Mouse (Mus musculus): ENCODE measurements around the gene Sun5.
"Not testable (repeated sequence)": the region's sequence is repeated elsewhere in the genome, so short reads cannot be mapped to it uniquely, and the experiment has no call there.

GRCm38 (mm10) chr2:153825900-153826299 is 45.0 kb downstream of the Sun5 start:
- not testable (repeated sequence) for TF ChIP-seq CTCF (IDR thresholded peaks at IDR 0.05; ENCODE audit: low read depth, low read length); GATA1 (IDR thresholded peaks at IDR 0.05; ENCODE audit: borderline replicate concordance, low read length); POLR2AphosphoS5 (IDR thresholded peaks at IDR 0.05; ENCODE audit: insufficient replicate concordance, low read depth, low read length); TAL1 (conservative IDR thresholded peaks at IDR 0.05; ENCODE audit: low read depth, low read length)
